Mouse (Mus musculus) limb, embryonic 13.5 days (tissue): ENCODE measurements around the gene 1700016D06Rik. TPM values are rescaled to one million over a fixed set of nuclear protein-coding genes. Genes with fewer than 3 reads are reported as not detected.

ENCODE experiments used
- ATAC-seq: fragments of 200-750 bp; cut with Nextera tagmentation; 2 replicates; pipeline ENCODE4 v1.8.0; 2017; ENCODE audit warnings: low read depth, moderate number of reproducible peaks, moderate TSS enrichment; ENCODE audit not compliant: low FRiP score
- H3K27ac ChIP-seq: fragments of 300-500 bp; sonication (generic); 2 replicates; pipeline ENCODE4 v1.5.1; 2015; ENCODE audit warnings: inconsistent platforms, mild to moderate bottlenecking, moderate library complexity
- H3K27me3 ChIP-seq: fragments of 300-500 bp; sonication (generic); 2 replicates; pipeline ENCODE4 v1.6.1; 2015; ENCODE audit warnings: mild to moderate bottlenecking, inconsistent platforms
- H3K36me3 ChIP-seq: fragments of 300-500 bp; sonication (generic); 2 replicates; pipeline ENCODE4 v1.6.1; 2015; ENCODE audit warnings: inconsistent platforms, mild to moderate bottlenecking, moderate library complexity
- H3K4me1 ChIP-seq: fragments of 300-500 bp; sonication (generic); 2 replicates; pipeline ENCODE4 v1.6.1; 2015; ENCODE audit warnings: inconsistent platforms
- H3K4me2 ChIP-seq: fragments of 300-500 bp; sonication (generic); replicated peaks from 2 replicates; pipeline ENCODE4 v1.6.1; 2015; ENCODE audit warnings: inconsistent platforms, mild to moderate bottlenecking, moderate library complexity
- H3K4me3 ChIP-seq: fragments of 300-500 bp; sonication (generic); 2 replicates; pipeline ENCODE4 v1.5.1; 2015; ENCODE audit warnings: moderate library complexity, mild to moderate bottlenecking, inconsistent platforms
- H3K9ac ChIP-seq: fragments of 300-500 bp; sonication (generic); 2 replicates; pipeline ENCODE4 v1.6.1; 2015; ENCODE audit warnings: mild to moderate bottlenecking, inconsistent platforms
- H3K9me3 ChIP-seq: fragments of 300-500 bp; sonication (generic); 2 replicates; pipeline ENCODE4 v1.6.1; 2016; ENCODE audit warnings: inconsistent platforms
- WGBS: fragments of 180-500 bp; shearing (Covaris S2); methylation state at CpG from one replicate; pipeline ENCODE4 v1.1.7; 2015; 5-methylcytosine and 5-hydroxymethylcytosine counted together
- polyA plus RNA-seq: library from polyadenylated mRNA; unstranded; fragments of >200 nt; fragmentation: Nextera tagmentation; extraction: Ambion mirVana; gene quantifications from 2 replicates; pipeline ENCODE4 v1.2.1, GENCODE M21; 2015

The 1700016D06Rik gene
- polyA plus RNA-seq, 1 experiment from 2014 or later = 0.11 TPM

GRCm38 (mm10) chr8:11727273-11727650, 26.4 kb upstream of the 1700016D06Rik start:
- peak overlapping the region; percentile 83 for H3K9ac ChIP-seq
- H3K4me1 ChIP-seq = peaks cover 38% of the 10 kb centered on the region
- H3K36me3 ChIP-seq = no peaks in the 10 kb centered on the region
- peak overlapping the region; percentile 70 for H3K4me3 ChIP-seq
- ATAC-seq = peak; percentile 1; the same call in 1 of the 2 replicates
- H3K4me2 ChIP-seq = peak overlapping the region; percentile 83
- no peaks in the 10 kb centered on the region for H3K9me3 ChIP-seq
- H3K27me3 ChIP-seq = peaks cover 45% of the 10 kb centered on the region
- peak overlapping the region; percentile 44; the same call in 1 of the 2 replicates for H3K27ac ChIP-seq
- under 1% methylated on average over 22 of the region's 22 CpGs for WGBS

- H3K27ac ChIP-seq = no peak overlapping the region
- H3K9me3 ChIP-seq = no peaks in the 10 kb centered on the region
- H3K9ac ChIP-seq = no peak overlapping the region
- H3K27me3 ChIP-seq = peaks cover 4% of the 10 kb centered on the region; the same call in 1 of the 2 replicates
- 69% methylated on average over 4 of the region's 4 CpGs for WGBS
- H3K4me2 ChIP-seq = no peak overlapping the region
- no peak for ATAC-seq
- no peak overlapping the region for H3K4me3 ChIP-seq
- H3K36me3 ChIP-seq = no peaks in the 10 kb centered on the region
- peaks cover 5% of the 10 kb centered on the region; the same call in 1 of the 2 replicates for H3K4me1 ChIP-seq
These were observed 16.3 kb upstream of the 1700016D06Rik start for GRCm38 (mm10) chr8:11717194-11717593.

- no peak overlapping the region for H3K27ac ChIP-seq
- ATAC-seq = no peak
- 86% methylated on average over 6 of the region's 6 CpGs for WGBS
These were observed 11.4 kb upstream of the 1700016D06Rik start for GRCm38 (mm10) chr8:11712244-11712643.

GRCm38 (mm10) chr8:11710415-11710814, 9.6 kb upstream of the 1700016D06Rik start:
- Histone ChIP-seq H3K4me2 (no peak overlapping the region), H3K4me1 (peaks cover 5% of the 10 kb centered on the region; the same call in 1 of the 2 replicates), H3K9me3 (no peaks in the 10 kb centered on the region), H3K9ac (no peak overlapping the region), H3K4me3 (no peak overlapping the region), H3K27me3 (no peaks in the 10 kb centered on the region), H3K27ac (no peak overlapping the region), H3K36me3 (no peaks in the 10 kb centered on the region)
- no peak for ATAC-seq
- WGBS = 64% methylated on average over 5 of the region's 5 CpGs

More at GRCm38 (mm10) chr8:11712244-11712643, 11.4 kb upstream of the 1700016D06Rik start:
- Histone ChIP-seq H3K36me3 (no peaks in the 10 kb centered on the region), H3K4me1 (peaks cover 5% of the 10 kb centered on the region; the same call in 1 of the 2 replicates), H3K4me2 (no peak overlapping the region), H3K9me3 (no peaks in the 10 kb centered on the region), H3K4me3 (no peak overlapping the region), H3K9ac (no peak overlapping the region), H3K27me3 (no peaks in the 10 kb centered on the region)

GRCm38 (mm10) chr8:11709542-11709941, 8.7 kb upstream of the 1700016D06Rik start:
- Histone ChIP-seq H3K4me1 (peaks cover 5% of the 10 kb centered on the region; the same call in 1 of the 2 replicates), H3K4me3 (no peak overlapping the region), H3K9ac (no peak overlapping the region), H3K36me3 (no peaks in the 10 kb centered on the region), H3K9me3 (no peaks in the 10 kb centered on the region), H3K27me3 (no peaks in the 10 kb centered on the region), H3K4me2 (no peak overlapping the region), H3K27ac (no peak overlapping the region)
- ATAC-seq = no peak
- WGBS = 85% methylated on average over 3 of the region's 3 CpGs

- Histone ChIP-seq H3K9me3 (no peaks in the 10 kb centered on the region), H3K9ac (no peak overlapping the region), H3K4me2 (no peak overlapping the region), H3K4me3 (no peak overlapping the region), H3K27ac (no peak overlapping the region), H3K27me3 (no peaks in the 10 kb centered on the region), H3K4me1 (peaks cover 2% of the 10 kb centered on the region; the same call in 1 of the 2 replicates), H3K36me3 (no peaks in the 10 kb centered on the region)
- no peak for ATAC-seq
- 52% methylated on average over 2 of the region's 2 CpGs for WGBS
These were observed 8.0 kb upstream of the 1700016D06Rik start for GRCm38 (mm10) chr8:11708815-11709214.

- 0 out of 2 replicates have a peak overlapping the region, but pooled peaks have one; percentile 31 for H3K9ac ChIP-seq
- H3K27ac ChIP-seq = no peak overlapping the region
- H3K27me3 ChIP-seq = no peaks in the 10 kb centered on the region
- H3K36me3 ChIP-seq = no peaks in the 10 kb centered on the region
- H3K4me1 ChIP-seq = no peaks in the 10 kb centered on the region
- H3K4me2 ChIP-seq = no peak overlapping the region
- H3K9me3 ChIP-seq = no peaks in the 10 kb centered on the region
- no peak overlapping the region for H3K4me3 ChIP-seq
- no peak for ATAC-seq
- WGBS = 29% methylated on average over 3 of the region's 3 CpGs
These were observed 6.8 kb upstream of the 1700016D06Rik start for GRCm38 (mm10) chr8:11707701-11708100.

- H3K27me3 ChIP-seq = peaks cover 6% of the 10 kb centered on the region
- no peaks in the 10 kb centered on the region for H3K4me1 ChIP-seq
- no peak overlapping the region for H3K4me3 ChIP-seq
- ATAC-seq = 0 out of 2 replicates have a peak, but pooled peaks have one; percentile 42
- no peak overlapping the region for H3K9ac ChIP-seq
- H3K36me3 ChIP-seq = no peaks in the 10 kb centered on the region
- 83% methylated on average over 12 of the region's 12 CpGs for WGBS
- no peak overlapping the region for H3K27ac ChIP-seq
- H3K4me2 ChIP-seq = no peak overlapping the region
- no peaks in the 10 kb centered on the region for H3K9me3 ChIP-seq
These were observed 5.0 kb upstream of the 1700016D06Rik start for GRCm38 (mm10) chr8:11705818-11706217.

- ATAC-seq = no peak
- WGBS = 71% methylated on average over 6 of the region's 6 CpGs
These were observed 4.0 kb upstream of the 1700016D06Rik start for GRCm38 (mm10) chr8:11704716-11705420.

GRCm38 (mm10) chr8:11703789-11704188, 2.9 kb upstream of the 1700016D06Rik start:
- no peaks in the 10 kb centered on the region for H3K36me3 ChIP-seq
- peaks cover 15% of the 10 kb centered on the region for H3K27me3 ChIP-seq
- peaks cover 3% of the 10 kb centered on the region; the same call in 1 of the 2 replicates for H3K4me1 ChIP-seq
- no peak overlapping the region for H3K4me3 ChIP-seq
- no peaks in the 10 kb centered on the region for H3K9me3 ChIP-seq
- H3K9ac ChIP-seq = no peak overlapping the region
- 81% methylated on average over 5 of the region's 5 CpGs for WGBS
- H3K4me2 ChIP-seq = no peak overlapping the region
- ATAC-seq = no peak
- H3K27ac ChIP-seq = no peak overlapping the region

More at GRCm38 (mm10) chr8:11704716-11705420, 4.0 kb upstream of the 1700016D06Rik start:
- peaks cover 10% of the 10 kb centered on the region for H3K27me3 ChIP-seq
- no peak overlapping the region for H3K4me3 ChIP-seq
- H3K36me3 ChIP-seq = no peaks in the 10 kb centered on the region
- H3K27ac ChIP-seq = no peak overlapping the region
- no peaks in the 10 kb centered on the region for H3K9me3 ChIP-seq
- H3K9ac ChIP-seq = no peak overlapping the region
- no peak overlapping the region for H3K4me2 ChIP-seq
- H3K4me1 ChIP-seq = peaks cover 3% of the 10 kb centered on the region; the same call in 1 of the 2 replicates

GRCm38 (mm10) chr8:11701428-11701827, 565 bp upstream of the 1700016D06Rik start:
- peaks cover 15% of the 10 kb centered on the region for H3K27me3 ChIP-seq
- H3K4me3 ChIP-seq = no peak overlapping the region
- no peak overlapping the region for H3K27ac ChIP-seq
- 77% methylated on average over 6 of the region's 6 CpGs for WGBS
- ATAC-seq = no peak
- peaks cover 3% of the 10 kb centered on the region; the same call in 1 of the 2 replicates for H3K4me1 ChIP-seq
- H3K9me3 ChIP-seq = no peaks in the 10 kb centered on the region
- H3K4me2 ChIP-seq = no peak overlapping the region
- no peak overlapping the region for H3K9ac ChIP-seq
- no peaks in the 10 kb centered on the region for H3K36me3 ChIP-seq
